Mouse (Mus musculus) ovary, postnatal 36 days (tissue): ENCODE results near the gene Herpud1.

Experiments
- DNase-seq: peaks from one replicate; pipeline ENCODE4 v3.0.0; 2022; ENCODE audit warnings: low spot score, mixed read lengths

Herpud1 gene

DNA sequence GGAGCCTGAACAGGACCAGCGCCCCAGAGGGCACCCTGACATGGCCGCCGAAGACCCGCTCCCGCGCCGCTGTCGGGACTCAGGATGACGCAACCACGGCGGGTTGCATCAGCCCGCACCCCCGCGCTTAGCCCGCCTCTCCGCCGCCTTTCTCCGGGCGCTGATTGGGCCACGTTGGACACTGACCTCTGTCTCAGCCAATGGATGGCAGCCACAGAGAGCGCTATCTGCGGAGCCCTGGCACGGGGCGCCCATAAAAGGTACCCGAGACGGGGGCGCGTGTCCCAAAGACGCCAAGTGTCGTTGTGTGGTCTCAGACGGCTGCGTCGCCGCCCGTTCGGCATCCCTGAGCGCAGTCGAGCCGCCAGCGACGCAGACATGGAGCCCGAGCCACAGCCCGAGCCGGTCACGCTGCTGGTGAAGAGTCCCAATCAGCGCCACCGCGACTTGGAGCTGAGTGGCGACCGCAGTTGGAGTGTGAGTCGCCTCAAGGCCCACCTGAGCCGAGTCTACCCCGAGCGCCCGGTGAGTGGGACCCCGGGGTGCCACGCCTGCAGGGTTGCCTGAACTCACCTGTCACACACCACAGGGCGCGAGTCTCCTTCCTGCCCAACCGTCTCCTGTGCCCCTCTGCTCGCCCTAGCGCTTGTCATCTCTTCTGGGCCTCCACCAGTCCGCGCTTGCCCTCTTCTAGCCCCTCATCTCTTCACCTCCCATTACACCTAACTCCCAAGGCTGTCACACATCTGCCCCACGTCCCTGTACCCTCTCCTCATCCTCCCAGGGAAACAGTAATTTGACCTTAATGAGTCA, at the start of gene Herpud1:
Herpud1 (plus strand) TSS at position 225 of the 813 bp plus-strand sequence.
- peak; percentile 98 for DNase-seq

DNA sequence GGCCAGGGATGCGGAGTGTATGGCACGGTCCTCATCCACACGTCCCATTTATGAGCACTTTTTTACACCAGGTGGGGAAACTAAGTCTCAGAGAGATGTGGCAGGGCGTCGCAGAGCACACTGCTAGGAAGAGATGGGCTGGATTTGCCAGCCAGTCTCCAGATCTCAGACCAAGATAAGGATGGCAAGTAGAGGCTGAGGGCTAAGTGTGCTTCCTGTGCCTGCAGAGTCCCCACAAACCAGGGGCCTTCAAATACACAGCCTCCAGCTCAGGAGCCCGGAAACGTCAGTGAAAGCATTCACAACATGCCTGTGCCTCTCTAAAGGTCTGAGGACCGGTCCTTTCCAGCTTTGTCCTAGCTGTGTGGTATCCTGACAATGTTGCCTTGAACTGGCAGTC, 48.7 kb upstream of the Herpud1 start:
- DNase-seq, result no peak

DNA sequence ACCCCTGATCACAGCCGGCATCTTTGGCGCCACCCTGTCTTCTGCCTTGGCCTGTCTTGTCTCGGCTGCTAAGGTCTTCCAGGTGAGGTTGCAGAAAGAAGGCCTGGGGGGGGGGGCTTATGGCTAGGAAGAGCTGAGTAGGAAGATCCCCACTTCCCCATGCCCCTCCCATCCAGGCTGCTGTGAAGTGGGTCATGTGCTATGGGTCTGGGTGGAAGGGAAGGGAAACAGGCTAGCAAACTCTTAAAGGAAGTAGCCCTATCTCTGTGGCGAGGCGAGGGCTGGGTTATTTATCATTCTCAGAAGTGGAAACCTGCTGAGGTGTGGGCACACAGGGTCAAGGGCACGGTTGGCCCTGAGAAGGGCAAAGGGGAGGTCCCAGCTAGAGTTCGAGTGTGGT, 45.4 kb upstream of the Herpud1 start:
- no peak for DNase-seq

DNA sequence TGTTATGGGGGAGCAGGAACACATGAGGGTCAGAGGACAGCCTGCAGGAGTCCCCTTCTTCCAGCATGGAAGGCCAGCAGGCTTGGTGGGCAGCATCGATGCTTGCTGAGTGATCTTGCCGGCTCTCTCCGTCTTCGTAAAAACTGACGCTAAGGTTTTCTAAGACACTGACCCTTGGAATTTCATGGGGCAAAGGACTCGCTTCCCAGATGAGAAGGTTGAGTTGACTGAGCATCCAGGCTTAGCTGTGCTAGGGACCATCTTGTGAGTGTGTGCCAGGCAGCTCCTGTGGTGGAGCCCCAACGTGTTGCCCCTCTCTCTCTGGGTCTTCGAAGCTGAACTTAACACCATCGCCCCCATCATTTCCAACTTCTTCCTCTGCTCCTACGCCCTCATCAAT, 43.5 kb upstream of the Herpud1 start:
- DNase-seq, result no peak

DNA sequence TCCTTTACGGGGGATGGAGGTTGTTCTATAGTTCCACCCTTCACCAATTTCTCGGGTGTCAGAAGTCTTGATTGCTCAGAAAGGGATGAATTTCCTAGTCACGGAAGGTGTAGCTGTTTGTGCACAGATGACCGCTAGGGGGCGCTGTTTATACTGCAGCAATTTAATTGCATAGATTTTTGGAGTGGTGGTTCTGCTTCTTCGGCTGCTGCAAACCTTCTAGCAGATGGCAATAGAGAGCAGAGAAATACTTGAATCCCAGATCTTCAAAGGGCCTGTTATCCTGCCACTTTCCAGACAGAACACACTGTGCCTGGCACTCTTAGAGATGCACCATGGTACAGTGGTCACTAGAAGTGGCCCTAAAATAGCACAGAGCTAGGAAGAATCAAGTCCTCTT, 42.9 kb upstream of the Herpud1 start:
- DNase-seq, result peak; percentile 66

DNA sequence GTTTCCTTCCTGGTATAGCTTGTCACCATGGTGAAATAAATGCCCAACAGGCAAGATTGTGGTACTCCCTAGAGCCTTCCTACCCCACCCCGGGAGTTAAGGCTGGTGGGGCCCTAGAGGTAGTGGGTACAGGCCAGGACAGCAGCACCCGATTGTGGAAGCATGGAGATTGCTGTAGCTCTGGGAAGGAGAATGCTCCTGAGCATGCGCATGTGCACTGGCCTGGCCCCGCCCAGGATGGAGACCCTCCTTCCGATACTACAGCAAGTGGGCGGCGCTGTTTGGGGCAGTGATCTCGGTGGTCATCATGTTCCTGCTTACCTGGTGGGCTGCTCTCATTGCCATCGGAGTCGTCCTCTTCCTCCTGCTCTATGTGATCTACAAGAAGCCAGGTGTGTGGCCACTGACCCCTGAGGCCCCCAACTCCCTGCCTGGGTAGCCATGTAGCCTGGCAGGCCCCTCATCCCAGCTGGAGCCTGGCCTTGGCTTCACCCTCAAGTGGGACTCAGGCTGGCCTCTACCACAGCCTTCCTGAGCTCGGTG, 42.4 kb upstream of the Herpud1 start:
- no peak for DNase-seq

GRCm38 (mm10) chr8:94345657-94346056, 40.6 kb upstream of the Herpud1 start:
- no peak for DNase-seq

- DNase-seq, result no peak
Observed at GRCm38 (mm10) chr8:94346264-94346663, 40.0 kb upstream of the Herpud1 start.

DNA sequence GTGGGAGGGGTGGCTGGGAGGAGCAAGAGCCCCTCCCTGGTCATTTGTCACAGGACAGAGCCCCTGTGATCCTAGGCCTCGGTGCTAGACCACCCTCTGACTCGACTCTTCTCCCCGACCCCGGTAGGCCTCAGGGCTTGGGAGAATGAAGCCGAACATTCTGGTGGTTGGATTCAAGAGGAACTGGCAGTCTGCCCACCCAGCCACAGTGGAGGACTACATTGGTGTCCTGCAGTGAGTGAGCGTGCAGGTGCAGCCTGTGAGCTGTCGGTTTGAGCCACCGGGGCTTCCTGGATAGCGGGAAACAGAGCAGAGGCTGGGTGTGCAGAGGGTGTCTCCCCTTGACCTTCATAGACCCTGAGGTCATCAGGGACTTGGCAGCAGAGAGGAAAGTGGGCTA, 37.8 kb upstream of the Herpud1 start:
- no peak for DNase-seq

DNA sequence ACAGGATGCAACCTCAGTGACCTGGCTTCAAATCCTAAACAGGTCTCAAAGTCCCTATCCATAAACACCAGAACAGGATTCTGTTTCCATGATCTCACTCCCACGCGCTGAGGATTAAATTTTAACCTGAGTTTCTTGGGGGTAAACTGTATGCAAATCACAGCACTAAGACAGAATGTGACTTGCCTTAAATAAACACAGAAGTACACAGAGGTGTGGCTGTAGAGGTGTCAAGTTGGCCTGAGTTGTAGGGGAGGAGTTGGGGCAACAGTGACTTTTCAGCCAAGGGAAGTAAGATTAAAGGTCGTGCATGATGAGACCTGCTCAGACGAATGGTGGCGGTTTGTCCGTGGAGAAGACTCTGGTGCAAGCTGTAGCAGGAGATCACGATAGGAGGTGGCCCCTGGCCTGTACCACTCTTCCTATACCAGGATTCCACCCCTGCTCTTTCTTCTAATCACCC, 32.1 kb upstream of the Herpud1 start:
- DNase-seq, result no peak

GRCm38 (mm10) chr8:94354571-94354970, 31.7 kb upstream of the Herpud1 start:
- DNase-seq, result no peak

DNA sequence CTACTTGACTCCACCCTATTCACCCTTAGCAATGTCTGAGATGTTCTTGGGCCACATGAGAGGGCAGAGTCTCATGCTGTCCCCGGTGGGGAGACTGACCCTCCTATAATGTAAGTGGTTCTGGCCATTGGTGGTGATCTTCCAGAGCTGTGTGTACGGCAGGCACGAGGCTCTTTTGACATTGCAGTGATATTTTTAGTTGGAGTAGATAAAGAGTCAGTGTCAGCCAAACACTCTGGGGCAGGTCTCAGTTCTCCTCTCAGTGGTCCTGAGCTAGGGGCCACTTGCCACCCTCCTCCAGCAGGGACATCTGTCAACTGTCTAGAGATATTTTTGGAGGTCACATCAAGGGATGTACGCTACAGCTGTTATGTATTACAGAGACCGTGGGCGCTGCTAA, 29.0 kb upstream of the Herpud1 start:
- no peak for DNase-seq

- peak; percentile 78 for DNase-seq
Observed at GRCm38 (mm10) chr8:94358541-94358940, 27.7 kb upstream of the Herpud1 start.

GRCm38 (mm10) chr8:94361774-94362431, 24.3 kb upstream of the Herpud1 start:
- DNase-seq, result no peak

DNA sequence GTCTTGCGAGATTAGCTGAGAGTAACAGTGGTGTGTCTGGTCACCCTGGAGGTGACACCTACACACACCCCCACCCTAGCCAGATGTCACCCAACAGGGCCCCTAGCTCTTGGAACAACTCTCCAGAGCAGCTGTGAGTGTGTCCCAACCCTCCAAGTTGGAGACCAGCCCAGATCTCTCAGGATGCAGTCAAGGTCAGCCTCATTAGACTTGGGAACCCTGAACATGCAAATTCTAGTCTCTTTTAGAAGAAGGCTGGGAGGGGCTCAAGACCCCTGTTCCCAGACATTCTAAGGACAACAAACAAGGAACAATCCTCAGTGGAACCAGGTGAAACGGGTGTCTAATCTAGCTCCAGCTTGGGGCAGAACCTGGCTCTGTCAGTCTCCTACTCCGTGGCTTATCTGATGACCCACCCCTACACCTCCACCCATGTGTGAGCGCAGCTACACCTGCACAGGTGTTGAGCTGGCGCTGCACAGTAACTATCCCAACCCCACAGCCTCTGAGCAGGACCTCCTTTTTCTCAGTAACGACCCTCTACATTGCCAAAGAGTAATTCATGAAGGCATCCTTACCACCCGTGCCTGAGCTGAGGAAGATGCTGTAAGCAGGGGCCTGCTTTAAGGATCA, 23.5 kb upstream of the Herpud1 start:
- DNase-seq, result no peak

DNA sequence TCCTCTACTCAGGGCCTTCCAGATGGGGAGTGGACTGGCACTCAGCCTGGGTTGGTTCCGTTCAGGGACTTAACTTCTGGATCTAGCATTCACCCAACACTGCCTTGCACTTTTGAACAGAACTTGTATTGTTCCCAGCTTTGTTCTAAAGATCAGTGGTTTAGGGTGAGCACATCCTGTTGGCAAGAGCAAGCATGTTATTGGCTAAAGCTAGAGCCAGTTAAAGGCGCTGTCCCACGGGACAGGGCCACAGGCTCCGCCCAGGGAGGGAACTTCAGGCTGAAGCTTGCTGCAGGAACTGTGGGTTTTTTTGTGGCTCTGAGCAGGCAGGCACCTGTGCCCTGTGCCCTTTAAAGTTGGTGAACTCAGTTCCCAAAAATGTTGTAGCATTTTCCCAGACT, 22.9 kb upstream of the Herpud1 start:
- DNase-seq, result peak; percentile 58

GRCm38 (mm10) chr8:94363906-94364305, 22.3 kb upstream of the Herpud1 start:
- no peak for DNase-seq

DNA sequence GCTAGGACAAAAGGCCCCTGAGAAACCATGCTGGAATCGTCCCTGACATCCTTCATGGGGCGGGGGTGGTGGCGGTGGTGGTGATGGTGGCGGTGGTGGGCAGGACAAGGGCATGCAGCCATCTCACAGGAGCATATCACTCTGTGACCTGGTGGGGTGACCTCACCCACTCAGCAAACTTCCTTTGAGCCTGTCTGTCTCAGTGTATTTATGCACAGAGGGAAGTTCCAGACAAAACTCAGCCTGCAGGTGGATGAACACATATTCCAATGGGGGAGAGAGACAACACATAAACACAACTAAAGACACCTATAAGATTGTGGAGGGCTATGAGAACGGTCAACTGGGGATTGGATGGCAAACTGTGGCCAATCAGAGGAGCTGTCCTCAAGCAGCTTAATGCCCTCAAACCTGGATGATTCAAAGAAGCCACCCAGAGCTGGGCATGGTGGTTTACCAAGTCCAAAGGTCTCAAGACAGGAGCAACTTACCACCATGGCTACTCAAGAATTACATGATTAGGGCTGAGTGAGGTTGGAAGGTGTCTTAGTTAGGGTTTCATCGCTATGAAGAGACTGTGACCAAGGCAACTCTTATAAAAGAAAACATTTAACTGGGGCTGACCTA, 21.4 kb upstream of the Herpud1 start:
- no peak for DNase-seq

GRCm38 (mm10) chr8:94365410-94365981, 20.7 kb upstream of the Herpud1 start:
- no peak for DNase-seq

DNA sequence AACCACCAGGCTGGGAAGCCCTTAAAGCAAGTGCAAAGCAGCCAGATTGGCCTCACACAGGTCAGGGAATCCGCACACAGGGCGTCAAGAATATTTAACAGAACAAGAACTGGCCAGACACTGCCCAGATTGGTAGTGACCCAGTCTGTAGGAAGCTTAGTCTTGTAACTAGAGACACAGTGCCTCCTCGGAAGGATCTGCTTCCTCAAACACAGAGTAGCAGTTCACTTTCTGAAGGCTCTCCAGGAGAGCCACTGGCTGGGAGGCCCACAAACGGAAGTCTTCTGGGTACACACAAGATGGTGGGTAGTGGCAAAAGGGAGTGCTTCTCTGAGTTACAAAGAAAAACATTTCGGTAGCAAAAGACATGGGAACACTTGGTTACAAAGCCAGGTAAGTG, 15.4 kb upstream of the Herpud1 start:
- no peak for DNase-seq

DNA sequence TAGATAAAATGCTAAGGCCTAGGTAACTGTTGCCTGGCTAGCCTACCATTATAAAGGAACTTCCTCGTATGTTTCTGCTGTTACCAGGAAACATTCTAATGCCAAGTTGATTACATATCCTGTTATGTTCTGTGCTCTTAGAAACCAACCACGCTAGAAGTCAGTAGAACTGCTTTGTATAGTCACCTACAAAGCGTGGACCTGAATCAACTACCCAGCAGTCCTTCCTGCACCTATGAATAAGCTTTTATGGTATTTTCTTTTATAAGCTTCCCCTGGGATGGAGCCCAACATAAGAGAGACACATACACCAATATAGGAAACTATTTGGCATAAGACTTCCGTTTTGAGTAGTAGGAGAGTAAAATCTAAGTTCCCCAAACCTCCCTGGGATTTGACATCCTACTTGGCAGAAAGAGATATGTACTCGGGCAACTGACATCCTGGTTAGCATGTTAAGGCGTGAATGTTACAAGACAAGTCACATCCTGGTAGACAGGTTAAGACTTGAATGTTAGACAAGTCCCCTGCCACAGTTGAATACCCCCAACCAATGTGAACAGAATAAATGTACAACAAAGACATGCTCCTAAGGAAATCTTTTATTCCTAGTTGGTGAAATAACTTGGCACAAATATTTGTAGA, 13.2 kb upstream of the Herpud1 start:
- no peak for DNase-seq
